Mouse (Mus musculus) Patski (cell line): Measurements from ENCODE around the gene Klhdc7b. TPM values are rescaled to one million over a fixed set of nuclear protein-coding genes. Genes with fewer than 3 reads are reported as not detected.
"Not testable (repeated sequence)": the region's sequence is repeated elsewhere in the genome, so short reads cannot be mapped to it uniquely, and the experiment has no call there.

Experiments
- ATAC-seq: fragments of 100-300 bp; one replicate; pipeline ENCODE4 v1.8.0; 2021
- CTCF ChIA-PET: fragments of 350-600 bp; sonication (Branson Sonifier 250); formaldehyde crosslinking; loops from one replicate; lab custom pipeline; 2022; ENCODE audit warnings: inconsistent platforms; lab: Charles Lee
- POLR2A ChIA-PET: fragments of 350-600 bp; sonication (Branson Sonifier 250); formaldehyde crosslinking; loops from one replicate; lab custom pipeline; 2022; ENCODE audit warnings: antibody characterized with exemption, inconsistent platforms; lab: Charles Lee
- DNase-seq: peaks from one replicate; pipeline ENCODE4 v3.0.0-alpha.2; 2011; ENCODE audit warnings: low read depth, low spot score
- H3K27me3 ChIP-seq: fragments of 371-371 bp; one replicate; pipeline ENCODE4 v1.5.1; 2021
- CTCF ChIP-seq: fragments of 100-300 bp; IDR thresholded peaks from one replicate; pipeline ENCODE4 v1.5.1; 2021
- in situ Hi-C: fragments of 300-500 bp; cut with MboI; formaldehyde crosslinking; loops from 3 replicates; pipeline ENCODE4 v1.11.1; 2018; ENCODE audit warnings: low pct_unique_long_range_greater_than_20kb, mixed read lengths
- polyA plus RNA-seq: library from polyadenylated mRNA; unstranded; gene quantifications from one replicate; pipeline ENCODE4 v1.2.3, GENCODE M21; 2021

Gene Klhdc7b
- polyA plus RNA-seq, 1 experiment from 2014 or later: not detected

- ATAC-seq: no peak
- POLR2A ChIA-PET: no interaction called here
- TF ChIP-seq CTCF: no peak
- CTCF ChIA-PET: no interaction called here
- no peaks in the 10 kb centered on the region for H3K27me3 ChIP-seq
- DNase-seq: no peak
- in situ Hi-C loops: no loop called here
Observed at GRCm38 (mm10) chr15:89425711-89426121, 41.0 kb downstream of the Klhdc7b start, which contains the start of gene Cpt1b. Cpt1b (minus strand) TSS chr15:89425863.

DNA sequence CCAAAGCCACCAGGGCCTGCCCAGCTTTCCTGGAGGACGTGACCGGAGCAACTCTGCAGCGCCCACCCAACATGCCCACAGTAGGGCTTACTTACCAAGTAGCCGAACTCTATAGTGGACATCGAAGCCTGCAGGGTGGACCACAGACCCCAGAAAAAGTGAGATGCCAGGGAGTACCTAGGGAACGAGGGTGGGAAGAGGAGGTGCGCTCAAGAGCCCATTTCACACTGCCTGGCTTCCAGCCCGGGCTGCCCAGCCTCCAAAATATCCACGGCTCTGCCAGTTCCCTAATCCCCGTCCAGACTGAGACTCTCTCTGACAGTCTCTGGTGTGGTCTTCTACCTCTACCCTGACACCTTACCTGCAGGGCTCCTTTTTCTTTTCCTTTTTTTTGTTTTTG, 42.0 kb downstream of the Klhdc7b start:
- DNase-seq (no peak), ATAC-seq (no peak)
- ChIA-PET CTCF (no interaction called here), POLR2A (no interaction called here)
- no peak for TF ChIP-seq CTCF
- in situ Hi-C loops: no loop called here
- H3K27me3 ChIP-seq: no peaks in the 10 kb centered on the region

DNA sequence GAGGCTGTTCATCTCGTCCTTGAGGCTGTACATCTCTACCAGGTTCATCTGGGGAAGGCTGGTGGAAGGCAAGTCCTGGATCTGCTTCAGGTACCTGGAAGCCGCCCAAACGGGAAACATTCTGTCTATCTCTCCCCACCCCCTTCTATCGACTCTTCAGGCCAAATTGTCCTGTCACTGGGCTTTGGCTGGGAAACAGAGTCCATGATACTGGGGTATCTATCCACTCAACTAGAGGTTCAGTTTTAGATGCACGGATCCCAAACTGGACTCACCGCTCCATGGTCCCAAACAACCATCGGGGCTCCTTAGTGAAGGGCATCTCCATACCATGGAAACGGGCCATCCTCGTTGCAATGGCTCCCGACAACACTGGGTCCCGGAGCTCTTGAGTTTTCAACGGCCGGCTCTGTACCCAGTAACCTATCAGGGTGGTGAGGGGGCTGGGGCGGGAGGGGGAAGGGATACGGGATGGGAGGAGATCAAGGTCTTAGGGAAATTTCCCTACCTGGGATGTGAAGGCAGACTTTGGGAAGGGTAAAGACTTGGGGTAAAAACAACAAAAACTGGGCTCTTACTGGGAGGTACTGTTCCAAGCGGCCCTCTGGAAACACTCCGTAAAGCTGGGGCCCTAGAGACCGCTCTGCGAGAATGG, 43.5 kb downstream of the Klhdc7b start:
- ChIA-PET CTCF (no interaction called here), POLR2A (no interaction called here)
- ATAC-seq: no peak
- in situ Hi-C loops: no loop called here
- H3K27me3 ChIP-seq: no peaks in the 10 kb centered on the region
- no peak for DNase-seq
- TF ChIP-seq CTCF: no peak

GRCm38 (mm10) chr15:89428821-89429351, 44.2 kb downstream of the Klhdc7b start:
- no peak for ATAC-seq
- in situ Hi-C loops: no loop called here
- POLR2A ChIA-PET: interaction anchor here (1.1 kb wide), 1 partner anchor 55 kb away, joined by 6 read pairs; the partner anchor contains the start of gene Sco2
- no peak for DNase-seq
- no peaks in the 10 kb centered on the region for H3K27me3 ChIP-seq
- TF ChIP-seq CTCF: no peak
- CTCF ChIA-PET: interaction anchor here (1.2 to 1.4 kb wide), 2 partner anchors 13 to 38 kb away, joined by 3 to 4 read pairs; no protein-coding TSS in a partner anchor

DNA sequence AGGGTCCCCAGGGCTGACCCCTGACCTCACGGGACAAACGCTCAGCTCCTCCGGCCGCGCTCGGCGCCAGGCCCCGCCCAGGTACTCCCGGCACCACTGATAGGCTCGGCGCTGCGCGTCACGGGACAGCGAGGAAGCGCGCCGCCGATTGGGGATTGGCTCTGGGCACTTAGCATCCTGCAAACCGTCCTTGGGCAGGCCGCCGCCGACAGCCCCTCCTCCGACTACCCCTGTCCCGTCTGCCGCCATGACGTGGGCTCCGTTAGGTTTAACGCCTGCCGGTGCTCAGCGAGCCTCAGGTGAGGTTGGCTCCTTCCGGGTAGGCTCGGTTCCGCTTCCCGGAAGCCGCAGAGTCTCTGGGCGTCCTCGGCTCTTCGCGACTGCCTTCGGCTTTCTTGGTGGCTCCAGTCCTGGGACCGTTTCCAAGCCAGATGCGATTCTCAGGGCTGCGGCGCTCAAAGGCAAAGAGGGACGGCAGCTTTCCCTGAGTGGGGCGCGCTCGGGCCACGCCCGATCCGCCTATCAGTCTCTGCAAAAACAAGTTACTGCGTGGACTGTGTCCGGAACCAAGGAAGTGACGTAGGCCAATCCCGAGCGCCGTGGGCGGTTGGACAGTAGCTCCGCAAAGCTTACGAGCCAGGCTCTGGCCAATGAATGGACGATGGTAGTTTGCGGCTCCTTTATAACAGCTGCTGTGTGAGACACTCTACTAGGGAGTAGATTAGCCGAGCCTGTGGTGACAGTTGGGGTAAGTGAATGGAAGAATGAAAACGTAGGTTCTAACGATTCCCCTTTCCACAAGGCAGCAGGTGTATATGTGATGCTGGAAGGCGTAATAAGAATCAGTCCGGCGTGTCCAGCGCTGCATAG, 44.9 kb downstream of the Klhdc7b start, which contains the start of the genes C730034F03Rik, Gm44502 and Chkb:
TSS of gene C730034F03Rik (plus strand) at position 238 of the 870 bp plus-strand sequence.
TSS of gene Gm44502 (minus strand) at position 345 of the 870 bp plus-strand sequence.
TSS of gene Chkb (minus strand) at position 557 of the 870 bp plus-strand sequence.
- CTCF ChIA-PET: interaction anchor here (0.9 to 1.4 kb wide), 4 partner anchors 11 to 82 kb away, joined by 3 to 4 read pairs (median 3); no protein-coding TSS in a partner anchor
- DNase-seq (peak; percentile 73), ATAC-seq (peak; percentile 97)
- POLR2A ChIA-PET: interaction anchor here (1.1 kb wide), 1 partner anchor 55 kb away, joined by 6 read pairs; the partner anchor contains the start of gene Sco2
- no peak for TF ChIP-seq CTCF
- in situ Hi-C loops: no loop called here
- no peaks in the 10 kb centered on the region for H3K27me3 ChIP-seq

- in situ Hi-C loops: no loop called here
- CTCF ChIA-PET: interaction anchor here (0.9 to 1.4 kb wide), 4 partner anchors 10 to 82 kb away, joined by 3 to 4 read pairs (median 3); no protein-coding TSS in a partner anchor
- ATAC-seq (no peak), DNase-seq (no peak)
- no peak for TF ChIP-seq CTCF
- no peaks in the 10 kb centered on the region for H3K27me3 ChIP-seq
- POLR2A ChIA-PET: interaction anchor here (0.6 to 1.1 kb wide), 2 partner anchors 37 to 56 kb away, joined by 3 to 6 read pairs; partner anchors contain the start of gene Sco2
Observed at GRCm38 (mm10) chr15:89430341-89430740, 45.6 kb downstream of the Klhdc7b start.

DNA sequence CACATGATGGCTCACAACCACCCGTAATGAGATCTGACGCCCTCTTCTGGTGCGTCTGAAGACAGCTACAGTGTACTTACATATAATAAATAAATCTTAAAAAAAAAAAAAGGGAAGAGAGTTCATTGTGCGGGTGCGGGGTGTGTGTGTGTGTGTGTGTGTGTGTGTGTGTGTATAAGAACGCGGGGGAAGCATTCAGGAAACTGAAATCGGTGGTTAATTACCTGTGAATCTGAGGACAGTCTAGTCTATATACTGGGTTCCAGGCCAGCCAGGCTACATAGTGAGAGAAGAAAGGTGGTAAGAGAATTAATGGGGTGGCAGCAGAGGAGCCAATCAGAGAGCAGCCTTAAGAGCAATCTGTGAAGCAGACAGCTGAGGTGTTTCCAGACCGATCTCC, 46.1 kb downstream of the Klhdc7b start:
- ChIA-PET POLR2A (interaction anchor here (0.6 kb wide), 1 partner anchor 37 kb away, joined by 3 read pairs; no protein-coding TSS in a partner anchor), CTCF (interaction anchor here (0.7 to 1.0 kb wide), 2 partner anchors 83 to 100 kb away, joined by 3 read pairs; no protein-coding TSS in a partner anchor)
- in situ Hi-C loops, DNase-seq, ATAC-seq, H3K27me3 ChIP-seq: not testable (repeated sequence)

DNA sequence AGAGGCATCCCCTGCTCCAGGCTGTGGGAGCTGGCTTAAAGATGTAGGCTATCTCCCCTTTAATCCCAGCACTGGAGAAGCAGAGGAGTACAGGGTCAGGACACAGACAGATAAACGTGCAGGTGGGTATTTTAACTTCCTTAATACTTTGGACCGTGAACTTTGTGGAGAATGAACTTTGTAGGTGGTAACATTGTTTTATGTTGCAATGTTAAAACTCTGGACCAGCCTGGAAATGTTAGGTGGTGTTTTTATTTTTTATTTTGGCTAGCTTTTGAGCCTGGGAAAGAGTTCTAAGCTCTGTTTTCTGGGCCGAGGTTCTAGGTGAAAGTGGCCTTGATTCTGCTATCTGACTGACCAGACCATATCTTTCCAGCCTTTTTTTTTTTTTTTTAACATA, 46.6 kb downstream of the Klhdc7b start:
- ATAC-seq (no peak), DNase-seq (no peak)
- in situ Hi-C loops: no loop called here
- H3K27me3 ChIP-seq: no peaks in the 10 kb centered on the region
- POLR2A ChIA-PET: interaction anchor here (0.6 kb wide), 1 partner anchor 57 kb away, joined by 4 read pairs; no protein-coding TSS in a partner anchor
- no peak for TF ChIP-seq CTCF
- CTCF ChIA-PET: interaction anchor here (0.7 kb wide), 1 partner anchor 99 kb away, joined by 3 read pairs; no protein-coding TSS in a partner anchor

DNA sequence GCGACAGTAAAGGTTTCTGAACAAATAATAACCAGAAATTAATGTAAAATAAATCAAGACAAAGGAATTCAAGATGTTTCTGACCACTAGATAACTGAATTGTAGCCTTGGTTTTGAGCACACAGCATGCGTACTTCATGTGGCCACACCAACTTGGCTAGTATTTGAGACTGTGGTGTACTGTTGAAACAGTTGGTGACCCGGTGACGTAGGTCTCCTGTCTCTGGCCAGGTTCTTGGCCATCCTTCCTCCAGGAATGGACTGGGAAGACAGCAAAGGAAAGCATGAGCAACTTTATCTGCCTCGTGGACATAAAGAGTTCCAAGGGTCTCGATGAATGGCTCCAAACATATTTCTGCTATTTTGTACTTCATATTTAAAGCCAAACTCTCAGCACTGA, 47.1 kb downstream of the Klhdc7b start:
- ATAC-seq: no peak
- in situ Hi-C loops: no loop called here
- DNase-seq: no peak
- TF ChIP-seq CTCF: no peak
- no peaks in the 10 kb centered on the region for H3K27me3 ChIP-seq
- CTCF ChIA-PET: no interaction called here
- POLR2A ChIA-PET: interaction anchor here (0.6 kb wide), 1 partner anchor 56 kb away, joined by 4 read pairs; no protein-coding TSS in a partner anchor

- ATAC-seq (no peak), DNase-seq (no peak)
- in situ Hi-C loops: no loop called here
- H3K27me3 ChIP-seq: no peaks in the 10 kb centered on the region
- no peak for TF ChIP-seq CTCF
- ChIA-PET CTCF (no interaction called here), POLR2A (no interaction called here)
Observed at GRCm38 (mm10) chr15:89432946-89433345, 48.2 kb downstream of the Klhdc7b start.
